Mouse (Mus musculus) heart, adult 2 months (tissue): ENCODE measurements around the gene Lipm. TPM values are rescaled to one million over a fixed set of nuclear protein-coding genes. Genes with fewer than 3 reads are reported as not detected.

Experiments
- DNase-seq, 2 experiments: peaks; one replicate each; pipeline ENCODE4 v3.0.0; 2021
- H3K27ac ChIP-seq: fragments of 200-600 bp; 2 replicates; pipeline ENCODE4 v1.8.1; 2022
- H3K27me3 ChIP-seq: fragments of 200-500 bp; 2 replicates; pipeline ENCODE4 v1.6.1; 2012; ENCODE audit warnings: mild to moderate bottlenecking, low read length, inconsistent platforms, mixed read lengths; ENCODE audit not compliant: control insufficient read depth, insufficient read depth
- H3K36me3 ChIP-seq: fragments of 200-500 bp; 2 replicates; pipeline ENCODE4 v1.6.1; 2012; ENCODE audit warnings: low read length, inconsistent platforms; ENCODE audit not compliant: control insufficient read depth, insufficient read depth
- H3K4me1 ChIP-seq: fragments of 200-500 bp; 2 replicates; pipeline ENCODE4 v1.6.1; 2011; ENCODE audit warnings: low read length; ENCODE audit not compliant: control insufficient read depth, insufficient read depth
- H3K4me3 ChIP-seq: fragments of 200-600 bp; 2 replicates; pipeline ENCODE4 v1.8.1; 2022
- H3K79me2 ChIP-seq: fragments of 200-500 bp; replicated peaks from 2 replicates; pipeline ENCODE4 v1.6.1; 2012; ENCODE audit warnings: mild to moderate bottlenecking, inconsistent platforms, low read length, moderate library complexity, mixed read lengths; ENCODE audit not compliant: control insufficient read depth, insufficient read depth
- H3K9ac ChIP-seq: fragments of 200-500 bp; 2 replicates; pipeline ENCODE4 v1.6.1; 2012; ENCODE audit warnings: low read depth, mild to moderate bottlenecking, control low read depth, inconsistent platforms, low read length, mixed read lengths
- CTCF ChIP-seq: fragments of 200-600 bp; IDR thresholded peaks from 2 replicates; pipeline ENCODE4 v1.8.1; 2022; ENCODE audit warnings: antibody characterized with exemption, mild to moderate bottlenecking, moderate library complexity
- EP300 ChIP-seq: fragments of 200-500 bp; IDR thresholded peaks from 2 replicates; pipeline ENCODE4 v1.6.1; 2011; ENCODE audit warnings: low read depth, low read length, control low read depth; ENCODE audit not compliant: insufficient read depth
- POLR2A ChIP-seq: fragments of 200-500 bp; IDR thresholded peaks from 2 replicates; pipeline ENCODE4 v1.6.1; 2011; ENCODE audit warnings: mild to moderate bottlenecking, low read depth, low read length, control low read depth; ENCODE audit not compliant: insufficient read depth
- WGBS: fragments of 180-500 bp; shearing (Covaris S2); methylation state at CpG from one replicate; pipeline ENCODE4 v1.1.7; 2018; 5-methylcytosine and 5-hydroxymethylcytosine counted together
- intact Hi-C: fragments of 180-260 bp; cut with DNase I; formaldehyde crosslinking; loops from one replicate; pipeline ENCODE4 v1.15.1; 2025
- long read RNA-seq: library from polyadenylated mRNA; stranded (forward); transcript quantifications from one replicate; pipeline ENCODE4 v2.0.0, GENCODE M21; 2021
- polyA plus RNA-seq: library from polyadenylated mRNA; depleted of rRNA; stranded (reverse); fragments of >200 nt; gene quantifications from 2 replicates; pipeline ENCODE4 v1.2.3, GENCODE M21; 2012; rRNA removed
- total RNA-seq, 2 experiments: library from RNA; stranded (reverse); gene quantifications; 2 replicates each; pipeline ENCODE4 v1.2.3; 2021

Lipm gene
- total RNA-seq = not detected
- polyA plus RNA-seq = not detected in 2 replicates
- long read RNA-seq = 0 reads

DNA sequence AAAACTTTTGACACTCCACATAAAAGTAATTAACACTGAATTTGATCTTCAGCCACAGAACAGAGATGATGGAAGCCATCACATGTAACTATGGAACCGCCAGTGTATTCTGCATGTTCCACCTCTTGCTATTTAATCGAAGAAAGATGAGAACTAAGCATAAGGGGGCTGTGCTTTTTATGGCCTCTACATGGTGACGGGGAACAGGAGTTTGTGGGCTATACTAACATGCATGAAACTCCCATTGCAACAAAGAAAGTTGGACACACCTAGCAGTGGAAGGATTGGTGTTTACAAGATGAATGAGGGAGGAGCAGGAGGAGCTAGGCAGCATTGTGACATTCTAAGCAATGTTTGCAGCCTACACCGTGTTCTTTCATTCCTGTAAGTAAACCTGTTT is at the start of gene Lipm:
Gene Lipm (plus strand): TSS at position 301 of the 400 bp plus-strand sequence.
- Histone ChIP-seq H3K4me1 (no peaks in the 10 kb centered on the region), H3K9ac (no peak within 1 kb of the TSS), H3K27ac (no peak within 1 kb of the TSS), H3K27me3 (no peaks in the 10 kb centered on the region), H3K79me2 (no peaks in the 10 kb centered on the region), H3K36me3 (no peaks in the 10 kb centered on the region), H3K4me3 (no peak within 1 kb of the TSS)
- no peak for DNase-seq
- intact Hi-C loops = no loop called here
- TF ChIP-seq POLR2A = no peak
- TF ChIP-seq CTCF = no peak
- no peak for TF ChIP-seq EP300
- WGBS = 83% methylated on average over 4 of the region's 4 CpGs

DNA sequence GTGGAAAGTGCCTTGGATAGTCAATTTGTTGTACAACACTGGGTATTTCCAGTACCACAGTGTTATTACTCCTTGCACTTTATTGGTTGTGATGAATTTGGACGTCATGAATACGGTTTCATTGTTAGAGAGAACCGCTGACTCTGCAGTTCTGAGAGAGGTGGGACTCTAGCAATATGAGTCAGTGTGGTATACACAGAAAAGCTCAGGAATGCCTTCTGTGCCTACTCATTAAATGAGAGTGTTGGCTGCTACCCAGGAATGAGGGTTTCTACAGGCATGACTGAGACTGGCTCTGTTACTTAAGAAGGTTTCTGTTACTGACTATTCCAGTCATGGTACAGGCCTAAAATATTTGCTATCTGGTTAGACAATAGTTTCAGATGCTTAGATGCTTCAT is 49.2 kb upstream of the Lipm start:
- Histone ChIP-seq H3K79me2 (no peaks in the 10 kb centered on the region), H3K27ac (no peak overlapping the region), H3K36me3 (0 out of 2 replicates have a peak, but pooled peaks cover 2% of the 10 kb centered on the region), H3K4me1 (peaks cover 3% of the 10 kb centered on the region), H3K4me3 (no peak overlapping the region), H3K9ac (no peak overlapping the region), H3K27me3 (no peaks in the 10 kb centered on the region)
- 77% methylated on average over 3 of the region's 3 CpGs for WGBS
- TF ChIP-seq EP300 (no peak), CTCF (no peak), POLR2A (no peak)
- intact Hi-C loops = no loop called here
- DNase-seq = no peak

DNA sequence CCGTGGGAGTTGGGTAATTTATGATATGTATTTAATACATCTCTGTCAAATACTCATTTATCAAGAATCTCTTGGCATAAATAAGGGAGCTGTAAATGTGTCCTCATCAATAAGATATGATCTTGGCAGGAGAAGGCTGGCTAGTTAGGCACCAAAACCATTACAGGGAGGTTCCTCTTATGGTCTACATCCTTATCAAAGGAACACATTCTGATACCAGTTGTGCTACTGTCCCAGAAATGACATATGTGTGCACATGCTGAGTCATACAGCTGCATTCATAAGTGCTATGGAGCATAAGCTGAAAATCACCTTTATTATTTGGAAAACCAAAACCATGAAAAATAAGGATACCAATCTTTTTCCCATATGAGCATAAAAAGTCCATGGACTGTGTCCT is 37.2 kb upstream of the Lipm start:
- WGBS = 49% methylated on average over 1 of the region's 1 CpGs
- intact Hi-C loops = no loop called here
- TF ChIP-seq POLR2A = no peak
- no peak for TF ChIP-seq EP300
- TF ChIP-seq CTCF = no peak
- Histone ChIP-seq H3K4me3 (no peak overlapping the region), H3K9ac (no peak overlapping the region), H3K79me2 (no peaks in the 10 kb centered on the region), H3K4me1 (no peaks in the 10 kb centered on the region), H3K27me3 (no peaks in the 10 kb centered on the region), H3K36me3 (no peaks in the 10 kb centered on the region), H3K27ac (no peak overlapping the region)
- DNase-seq = no peak

DNA sequence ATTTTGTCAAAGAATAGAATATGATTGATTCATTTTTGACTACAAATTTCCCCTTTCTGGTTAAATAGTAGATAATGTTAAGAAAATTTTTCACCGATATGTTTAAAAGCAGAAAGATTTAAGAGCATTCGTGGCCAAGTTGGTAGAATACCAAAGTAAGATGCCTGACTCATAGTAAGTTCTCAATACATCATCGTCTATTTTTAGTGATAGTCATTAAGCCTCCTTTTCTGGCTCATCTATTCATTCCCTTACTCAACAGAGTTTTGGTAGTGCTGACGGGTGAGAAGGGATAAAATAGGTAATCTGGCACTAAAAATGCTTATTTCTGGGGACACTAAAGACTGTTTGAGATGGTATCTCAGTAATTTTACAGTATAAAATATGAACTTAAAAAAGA is 36.7 kb upstream of the Lipm start:
- no peak overlapping the region for H3K27ac ChIP-seq
- WGBS = 65% methylated on average over 4 of the region's 4 CpGs
- intact Hi-C loops = no loop called here

DNA sequence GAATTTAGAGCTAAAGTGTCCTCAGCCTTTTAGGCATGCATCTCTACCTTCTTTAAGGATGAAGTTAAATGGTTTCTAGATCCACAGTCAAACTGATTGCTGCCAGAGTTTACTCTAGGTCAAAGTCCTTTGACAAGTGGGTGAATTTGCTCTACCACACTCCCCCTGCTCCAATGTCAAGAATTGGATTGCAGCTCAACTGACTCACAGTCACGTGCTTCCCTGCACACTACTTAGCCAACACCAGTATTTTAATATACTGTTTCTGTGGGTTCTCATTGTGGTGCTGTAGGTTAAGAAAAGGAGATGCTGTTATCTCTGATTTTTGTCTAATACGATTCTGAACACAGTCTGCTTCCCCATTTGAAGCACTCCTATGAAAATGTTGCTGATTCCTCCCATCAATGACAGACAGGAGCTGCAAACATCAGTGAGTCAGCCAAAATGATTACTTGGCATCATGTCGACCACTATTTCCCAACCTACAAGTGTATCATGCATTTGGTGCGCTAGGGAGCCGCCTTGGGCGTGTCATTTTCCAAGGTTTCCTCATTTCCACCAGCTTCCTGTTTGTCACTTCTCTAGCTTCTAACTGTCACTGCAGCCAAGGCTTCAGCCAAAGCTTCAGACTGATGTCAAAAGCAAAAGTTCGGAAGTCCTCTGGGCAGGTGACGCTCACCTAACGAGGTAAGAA is 33.8 kb upstream of the Lipm start, which contains the start of gene Lipn:
Gene Lipn (plus strand): TSS at position 580 of the 694 bp plus-strand sequence.
- intact Hi-C loops = no loop called here
- H3K9ac ChIP-seq = no peak within 1 kb of the TSS
- no peak for TF ChIP-seq CTCF
- TF ChIP-seq POLR2A = no peak
- no peak for TF ChIP-seq EP300
- no peaks in the 10 kb centered on the region for H3K79me2 ChIP-seq
- no peaks in the 10 kb centered on the region for H3K27me3 ChIP-seq
- no peak within 1 kb of the TSS for H3K27ac ChIP-seq
- 75% methylated on average over 9 of the region's 9 CpGs for WGBS
- H3K4me3 ChIP-seq = no peak within 1 kb of the TSS
- no peaks in the 10 kb centered on the region for H3K36me3 ChIP-seq
- no peak for DNase-seq
- no peaks in the 10 kb centered on the region for H3K4me1 ChIP-seq

More for the DNA sequence above, 36.7 kb upstream of the Lipm start:
- Histone ChIP-seq H3K4me3 (no peak overlapping the region), H3K36me3 (no peaks in the 10 kb centered on the region), H3K4me1 (no peaks in the 10 kb centered on the region), H3K27me3 (no peaks in the 10 kb centered on the region), H3K9ac (no peak overlapping the region), H3K79me2 (no peaks in the 10 kb centered on the region)
- no peak for DNase-seq
- no peak for TF ChIP-seq CTCF
- TF ChIP-seq EP300 = no peak
- TF ChIP-seq POLR2A = no peak

DNA sequence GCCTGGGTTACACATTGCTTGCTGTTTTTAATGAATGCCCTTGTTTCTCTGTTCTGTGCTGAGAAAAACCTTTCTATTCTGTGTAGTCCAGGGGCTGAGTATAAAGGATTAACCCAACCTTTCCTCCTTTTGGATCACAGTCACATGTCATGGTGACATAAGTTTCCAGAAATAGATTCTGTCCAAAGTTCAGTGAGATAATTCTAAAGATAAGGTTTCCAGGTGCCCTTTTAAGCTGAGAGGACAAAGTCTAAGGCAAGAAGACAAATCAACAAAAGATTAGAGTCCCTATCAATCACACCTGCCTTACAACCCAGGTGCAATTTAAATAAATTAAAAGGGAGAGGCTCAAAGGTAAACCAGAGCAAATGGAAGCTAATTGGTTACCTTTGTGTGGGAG is 26.5 kb upstream of the Lipm start:
- H3K4me1 ChIP-seq = no peaks in the 10 kb centered on the region
- no peaks in the 10 kb centered on the region for H3K79me2 ChIP-seq
- H3K27me3 ChIP-seq = no peaks in the 10 kb centered on the region
- H3K27ac ChIP-seq = no peak overlapping the region
- no peak for DNase-seq
- H3K9ac ChIP-seq = no peak overlapping the region
- H3K4me3 ChIP-seq = no peak overlapping the region
- TF ChIP-seq POLR2A = no peak
- TF ChIP-seq EP300 = no peak
- no peak for TF ChIP-seq CTCF
- H3K36me3 ChIP-seq = no peaks in the 10 kb centered on the region
- intact Hi-C loops = no loop called here
